Mouse (Mus musculus): ENCODE results near the gene 1110017D15Rik.

1110017D15Rik gene

DNA sequence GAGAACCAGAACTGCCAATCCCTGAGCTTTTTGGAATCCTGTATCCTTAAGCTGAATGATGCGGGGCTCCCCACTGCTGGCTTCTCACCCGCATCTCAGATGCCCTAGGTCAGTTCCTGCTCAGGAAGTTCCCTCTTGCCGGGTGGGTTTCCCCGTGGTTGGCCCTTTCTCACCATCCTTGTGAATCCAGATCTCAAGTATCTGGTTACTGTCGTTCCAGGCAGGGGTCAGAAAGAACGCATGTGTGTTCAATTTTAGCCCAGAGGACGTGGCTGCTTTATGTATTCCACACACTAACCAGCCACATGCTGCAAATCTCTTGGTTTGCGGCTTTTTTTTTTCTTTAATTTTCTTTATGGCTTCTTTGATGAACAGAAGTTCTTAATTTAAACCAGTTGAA lies 3.4 kb downstream of the 1110017D15Rik start:
- in situ Hi-C loops (cut with MboI, MseI): loop anchor here in 1 of 2 experiments (5.0 kb wide), 1 partner anchor 54 kb away; the partner anchor contains the start of genes Dnaic1 and Fam219a

DNA sequence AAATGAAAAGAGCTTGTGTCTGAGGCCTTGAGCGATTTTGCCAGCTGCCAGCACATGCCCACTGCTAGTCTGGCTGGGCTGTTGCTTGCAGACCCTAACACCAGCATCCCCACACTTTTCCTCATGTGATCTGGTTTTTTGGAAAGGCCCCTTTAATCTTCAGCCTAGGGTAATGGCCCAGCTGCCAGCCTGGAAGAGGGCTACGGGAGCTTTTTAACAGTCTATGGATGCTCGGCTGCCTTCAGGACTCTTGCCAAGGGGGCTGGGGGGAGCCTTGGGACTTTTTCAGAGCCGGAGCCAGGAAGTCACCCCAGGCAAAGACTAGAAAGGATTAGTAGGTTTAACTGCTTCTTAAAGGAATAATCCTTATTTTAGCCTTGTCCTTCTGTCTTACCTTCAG lies 3.8 kb downstream of the 1110017D15Rik start:
- in situ Hi-C loops (cut with MboI, MseI): loop anchor here in 1 of 2 experiments (5.0 kb wide), 1 partner anchor 54 kb away; the partner anchor contains the start of genes Dnaic1 and Fam219a

DNA sequence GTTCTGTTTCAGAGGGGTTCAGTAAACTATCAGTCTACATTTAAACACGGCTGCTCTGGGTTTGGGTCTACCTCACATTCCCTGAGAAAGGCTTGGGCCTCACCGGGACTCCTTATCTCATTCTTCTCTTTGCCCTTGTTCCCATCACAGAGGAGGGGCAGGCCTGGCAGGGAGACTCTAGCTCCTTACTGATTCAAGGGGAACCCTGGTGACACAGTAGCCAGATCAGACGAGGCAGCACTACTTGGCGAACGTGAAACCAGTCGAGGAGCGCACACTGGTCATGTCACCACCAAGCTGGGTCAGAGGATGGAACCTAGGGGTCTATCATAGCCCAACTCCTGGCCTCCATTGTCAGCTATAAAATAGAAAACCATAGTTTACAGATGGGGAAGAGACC lies 9.1 kb downstream of the 1110017D15Rik start:
- in situ Hi-C loops (cut with MboI, MseI): no loop called here

DNA sequence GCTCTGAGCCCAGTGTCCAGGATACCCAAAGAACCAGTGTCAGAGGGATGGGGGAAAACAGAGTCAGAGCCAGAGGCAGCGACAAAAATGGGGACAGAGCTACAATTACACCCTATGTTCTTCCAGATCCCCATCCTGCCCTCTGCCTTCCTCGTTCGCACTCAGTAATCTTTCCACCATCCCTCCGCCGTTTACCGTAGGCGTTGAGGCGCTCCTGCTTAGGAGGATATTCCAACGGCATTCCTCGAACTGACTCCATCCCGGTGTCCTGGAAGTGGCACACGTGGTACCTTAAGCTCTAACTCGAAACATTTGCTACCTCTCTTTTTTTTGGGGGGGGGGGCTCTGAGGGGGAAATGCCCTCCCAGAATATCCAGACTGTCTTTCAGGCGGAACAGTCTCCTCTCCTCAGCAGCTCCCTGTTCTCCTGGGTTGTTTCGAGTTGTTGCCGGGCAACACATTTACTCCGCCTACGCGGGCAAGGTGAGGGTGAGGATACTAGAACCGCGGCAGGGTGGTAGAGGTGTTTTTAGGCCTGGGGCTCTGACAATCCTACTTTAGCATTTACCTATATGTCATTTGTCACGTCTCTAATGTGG lies 9.7 kb downstream of the 1110017D15Rik start:
- in situ Hi-C loops (cut with MboI, MseI): no loop called here

DNA sequence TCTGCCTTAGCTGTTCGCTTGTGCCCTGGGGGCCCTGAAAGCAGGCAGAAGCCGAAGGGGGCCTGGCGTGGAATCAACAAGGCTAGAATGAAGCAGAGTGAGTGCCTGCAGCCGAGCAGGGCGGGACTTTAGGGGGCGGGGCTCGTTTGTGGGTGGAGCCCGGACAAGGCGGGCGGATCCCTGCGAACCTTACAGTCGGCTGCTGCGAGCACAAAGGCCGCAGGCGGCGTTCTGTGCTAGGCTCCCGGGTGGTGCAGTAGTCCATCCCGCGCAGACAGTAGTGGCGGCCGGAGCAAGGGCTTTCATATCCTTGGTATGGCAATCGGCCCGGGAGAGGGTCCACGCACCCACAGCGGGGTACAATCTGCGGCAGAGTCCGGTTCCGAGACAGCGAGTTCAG lies 10.2 kb downstream of the 1110017D15Rik start:
- in situ Hi-C loops (cut with MboI, MseI): no loop called here

DNA sequence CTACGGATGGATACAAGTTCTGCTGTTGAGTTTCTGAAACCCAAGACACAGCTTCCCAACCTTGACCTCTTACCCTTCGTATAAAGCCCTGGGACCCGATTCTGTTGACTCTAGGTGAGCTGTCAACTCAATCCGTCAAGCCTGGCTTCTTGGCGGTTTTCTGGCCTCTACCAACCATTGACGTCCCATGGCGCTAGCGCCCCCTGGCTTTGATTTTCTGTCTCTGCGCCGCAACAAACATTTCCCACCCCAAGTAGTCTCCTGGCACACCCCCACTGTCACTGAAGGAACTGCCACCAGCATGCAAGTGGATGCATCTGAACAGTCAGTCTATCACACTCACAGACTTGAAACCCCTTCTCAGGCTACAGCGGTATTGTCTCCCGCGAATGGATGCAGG lies 11.0 kb downstream of the 1110017D15Rik start:
- in situ Hi-C loops (cut with MboI, MseI): no loop called here

DNA sequence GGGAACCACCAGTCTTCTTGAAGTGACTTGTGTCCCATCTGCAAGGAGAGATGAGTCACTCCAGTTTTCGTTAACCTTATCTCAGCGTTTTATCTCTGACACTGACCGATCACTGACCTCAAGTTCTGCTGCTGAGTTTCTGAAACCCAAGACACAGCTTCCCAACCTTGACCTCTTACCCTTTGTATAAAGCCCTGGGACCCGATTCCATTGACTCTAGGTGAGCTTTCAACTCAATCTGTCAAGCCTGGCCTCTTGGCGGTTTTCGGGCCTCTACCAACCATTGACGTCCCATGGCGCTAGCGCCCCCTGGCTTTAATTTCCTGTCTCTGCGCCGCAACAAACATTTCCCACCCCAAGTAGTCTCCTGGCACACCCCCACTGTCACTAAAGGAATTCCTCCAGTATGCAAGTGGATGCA lies 12.0 kb downstream of the 1110017D15Rik start:
- in situ Hi-C loops (cut with MboI, MseI): no loop called here

DNA sequence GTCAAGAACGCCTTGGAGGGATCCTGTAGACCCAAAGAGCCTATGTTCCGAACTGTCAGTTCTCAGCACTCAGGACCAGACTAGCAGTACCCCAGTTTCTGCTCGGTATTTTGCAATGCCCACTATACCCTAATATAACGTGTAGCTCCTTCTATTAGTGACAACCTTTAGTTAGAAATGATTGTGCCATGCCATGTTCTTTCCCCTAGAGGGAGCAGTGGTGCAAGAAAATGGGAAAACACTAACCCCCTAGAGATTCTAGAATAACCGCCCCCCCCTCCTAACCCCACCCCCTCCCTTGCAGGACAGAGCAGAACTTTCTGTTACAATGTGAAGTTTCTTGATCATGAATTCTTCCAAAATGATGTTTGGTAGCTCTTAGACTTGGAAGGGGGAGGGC lies 12.8 kb downstream of the 1110017D15Rik start:
- in situ Hi-C loops (cut with MboI, MseI): no loop called here

DNA sequence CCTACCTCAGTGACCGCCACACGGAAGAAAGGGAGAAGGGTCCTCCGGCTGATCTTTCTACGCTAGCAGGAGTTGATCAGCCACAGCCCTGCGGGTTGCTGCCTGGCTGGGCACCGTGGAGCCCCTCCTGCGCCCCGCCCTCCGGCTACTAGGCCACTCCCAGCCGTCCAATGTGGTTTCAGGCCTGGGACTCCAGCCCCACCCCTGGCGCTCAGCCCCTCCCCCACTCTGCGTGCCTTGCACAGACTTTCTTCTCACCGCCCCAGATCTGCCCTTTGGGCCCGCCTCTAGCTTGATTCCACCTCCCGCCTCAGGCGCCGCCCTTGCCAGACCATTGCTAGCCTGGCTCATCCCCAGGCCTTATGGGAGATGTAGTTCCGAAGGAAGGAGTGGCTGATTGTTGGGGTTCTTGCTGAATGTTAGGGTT lies 14.1 kb downstream of the 1110017D15Rik start, which contains the start of gene AI464131:
AI464131 (minus strand) TSS at position 91 of the 427 bp plus-strand sequence.
- in situ Hi-C loops (cut with MboI, MseI): no loop called here

DNA sequence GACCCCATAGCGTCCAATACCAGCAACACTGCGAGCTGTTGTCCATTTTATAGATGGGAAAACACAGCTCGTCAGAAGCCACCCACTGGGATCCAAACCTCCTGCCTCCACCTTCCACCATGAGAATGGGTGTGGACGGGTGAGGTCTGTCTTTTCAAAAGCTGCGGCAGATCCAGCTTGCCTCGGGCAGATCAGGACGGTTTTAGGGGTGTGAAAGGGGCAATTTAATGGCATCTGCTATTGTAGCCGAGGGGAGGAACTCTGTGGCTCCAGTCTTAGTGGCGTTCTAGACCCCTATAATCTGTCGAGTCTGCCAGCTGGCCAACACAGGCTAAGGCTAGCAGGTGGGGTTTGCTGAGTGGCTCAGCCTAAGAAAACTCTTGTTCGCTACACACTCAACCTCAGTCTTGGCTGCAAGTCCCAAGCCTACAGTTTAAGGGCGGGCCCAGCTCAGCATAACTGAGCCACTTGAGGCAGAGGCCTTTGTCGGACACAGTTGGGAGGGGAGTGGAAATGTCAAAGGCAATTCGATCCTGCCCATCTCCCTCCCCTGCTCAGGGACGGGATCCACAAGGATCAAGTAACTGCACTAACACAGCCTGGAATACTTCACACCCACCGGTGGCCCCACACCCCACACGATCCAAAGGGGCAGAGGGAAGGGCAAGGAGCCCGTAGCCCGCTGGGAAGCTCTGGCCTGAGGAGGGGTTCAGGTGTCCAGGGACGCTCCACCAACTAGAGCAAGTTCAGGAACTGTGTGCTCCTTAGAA lies 14.8 kb downstream of the 1110017D15Rik start:
- in situ Hi-C loops (cut with MboI, MseI): no loop called here

DNA sequence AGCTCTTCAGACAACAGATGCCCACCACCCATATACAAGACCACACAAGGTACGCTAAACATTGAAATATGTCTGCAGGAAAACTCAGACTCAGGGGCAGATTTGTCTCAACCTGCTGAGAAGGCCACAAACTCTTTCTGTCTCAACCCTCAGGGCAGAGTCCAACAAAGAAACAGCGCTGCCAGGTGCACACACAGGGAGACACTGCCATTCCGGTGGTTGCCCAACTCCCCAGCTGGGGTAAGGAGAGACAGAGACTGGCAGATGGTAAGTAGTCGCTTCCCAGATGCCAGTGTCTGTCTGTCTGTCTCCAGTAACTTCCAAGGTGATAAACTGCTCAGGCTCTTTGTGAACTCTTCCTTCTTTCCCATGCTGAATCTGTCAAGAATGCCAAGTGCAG lies 16.3 kb downstream of the 1110017D15Rik start:
- in situ Hi-C loops (cut with MboI, MseI): no loop called here

DNA sequence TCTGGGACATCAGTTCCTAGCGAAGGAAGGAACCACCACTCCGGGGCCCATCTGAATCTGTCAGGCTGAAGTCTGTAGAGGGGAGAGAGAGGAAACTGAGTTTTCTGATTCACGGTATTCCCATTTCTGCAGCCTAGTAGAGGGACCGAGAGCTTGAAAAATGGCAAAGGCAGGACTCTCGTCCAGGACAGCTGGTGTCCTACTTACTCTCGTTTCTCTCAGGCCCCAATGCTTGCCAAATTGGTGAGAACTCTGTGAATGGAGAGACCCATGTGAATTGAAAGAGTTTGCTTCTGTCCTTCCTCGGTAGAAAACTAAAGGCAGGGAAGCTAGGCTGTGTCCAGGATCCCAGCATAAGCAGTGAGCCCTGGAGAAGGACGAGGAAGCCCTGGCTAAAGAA lies 17.5 kb downstream of the 1110017D15Rik start:
- in situ Hi-C loops (cut with MboI, MseI): no loop called here

DNA sequence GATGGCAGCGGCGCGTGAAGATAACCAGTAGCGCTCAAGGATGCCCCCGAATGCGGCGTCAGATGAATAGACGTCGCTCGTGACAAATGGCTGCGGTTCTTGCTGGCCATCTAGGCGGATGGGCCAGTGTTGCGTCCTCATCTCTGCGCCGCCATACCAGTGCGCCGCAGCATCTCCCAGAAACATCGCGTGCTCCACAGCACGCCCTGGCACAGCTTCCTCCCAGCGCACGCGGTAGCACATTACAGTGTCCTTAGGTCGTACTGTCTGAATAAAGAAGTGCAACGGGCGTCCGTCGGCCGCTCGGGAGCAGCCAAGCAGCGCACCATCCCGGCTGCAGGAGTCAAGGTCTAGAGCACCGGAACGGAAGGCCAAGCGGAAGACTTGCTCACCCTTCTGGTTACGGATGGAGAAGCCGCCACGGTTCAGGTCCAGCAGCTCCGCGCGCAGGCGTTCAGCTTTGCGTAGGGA lies 18.2 kb downstream of the 1110017D15Rik start:
- in situ Hi-C loops (cut with MboI, MseI): no loop called here

DNA sequence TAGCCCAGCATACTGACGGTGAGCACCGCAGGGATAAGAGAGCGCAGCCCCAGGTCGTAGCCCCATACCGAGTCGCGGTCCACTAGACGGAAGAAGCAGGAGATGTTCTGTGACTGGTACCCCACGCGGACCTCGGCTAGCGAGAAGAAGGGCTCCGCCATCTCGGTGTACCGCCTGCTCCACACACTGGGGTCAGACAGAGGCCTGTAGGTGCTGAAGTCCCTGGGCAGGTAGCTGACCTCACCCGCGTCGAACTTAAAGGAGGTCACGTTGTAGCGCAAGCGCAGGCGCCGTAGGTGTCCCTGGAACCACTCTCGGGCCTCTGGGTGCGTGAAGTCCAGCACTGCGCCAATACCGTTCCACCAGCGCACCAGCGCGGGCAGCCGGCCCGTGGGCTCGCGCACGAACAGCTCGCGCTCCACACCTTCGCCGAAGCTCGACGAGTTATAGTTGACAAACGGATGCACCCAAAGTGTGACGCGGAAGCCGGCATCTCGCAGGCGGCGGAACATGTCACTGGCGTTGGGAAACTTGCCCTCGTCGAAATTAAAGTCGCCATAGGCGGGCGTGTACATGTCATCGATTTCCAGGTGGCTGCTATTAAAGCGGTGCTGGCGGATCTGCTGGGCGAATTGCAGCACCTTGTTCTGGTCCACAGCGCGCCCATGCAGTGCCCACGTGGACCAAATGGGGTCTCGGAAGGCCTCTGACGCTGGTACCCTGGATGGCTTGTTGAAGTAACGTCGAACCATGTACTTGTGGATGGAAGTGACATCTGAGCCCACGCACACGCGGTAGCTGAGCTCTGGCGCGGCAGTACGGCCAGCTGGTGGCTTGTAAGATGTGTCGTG lies 18.9 kb downstream of the 1110017D15Rik start:
- in situ Hi-C loops (cut with MboI, MseI): no loop called here

DNA sequence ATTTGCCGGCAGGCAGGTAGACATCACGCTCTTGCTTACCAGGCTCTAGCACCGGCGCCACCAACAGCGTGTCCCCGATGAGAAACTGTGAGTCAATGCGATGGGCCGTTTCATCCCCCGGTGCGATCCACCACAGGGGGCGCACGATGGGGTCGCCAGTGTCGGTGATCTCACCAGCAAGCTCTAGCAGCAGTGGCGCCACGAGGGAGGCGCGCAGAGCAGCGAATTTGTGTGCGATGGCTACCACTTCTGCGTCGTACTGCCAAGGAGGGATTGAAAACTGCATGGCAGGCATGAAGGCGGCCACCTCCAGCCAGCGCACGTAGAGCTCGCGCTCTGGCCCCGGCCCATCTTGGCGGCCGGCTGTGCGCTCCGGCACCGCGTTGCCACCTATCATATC lies 19.6 kb downstream of the 1110017D15Rik start:
- in situ Hi-C loops (cut with MboI, MseI): no loop called here

DNA sequence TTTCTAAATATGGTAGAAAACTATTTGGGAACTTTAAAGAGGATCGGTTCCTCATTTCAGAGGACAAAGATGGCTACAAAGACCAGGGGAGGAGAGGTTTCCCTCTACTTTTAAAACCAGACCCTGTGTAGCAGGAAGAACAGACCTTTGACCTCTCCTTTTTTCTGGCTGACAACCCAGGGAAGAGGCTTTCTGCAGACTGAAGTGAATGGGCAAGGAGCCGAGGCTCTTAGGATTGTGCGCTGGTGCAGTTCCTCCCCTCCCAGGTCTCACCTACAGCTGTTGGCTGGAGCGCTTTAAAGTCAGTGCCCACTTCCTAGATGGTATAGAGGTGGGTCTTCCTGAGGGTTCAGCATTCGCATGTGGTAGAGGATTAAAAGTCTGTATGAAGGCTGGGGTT lies 20.1 kb downstream of the 1110017D15Rik start:
- in situ Hi-C loops (cut with MboI, MseI): no loop called here

DNA sequence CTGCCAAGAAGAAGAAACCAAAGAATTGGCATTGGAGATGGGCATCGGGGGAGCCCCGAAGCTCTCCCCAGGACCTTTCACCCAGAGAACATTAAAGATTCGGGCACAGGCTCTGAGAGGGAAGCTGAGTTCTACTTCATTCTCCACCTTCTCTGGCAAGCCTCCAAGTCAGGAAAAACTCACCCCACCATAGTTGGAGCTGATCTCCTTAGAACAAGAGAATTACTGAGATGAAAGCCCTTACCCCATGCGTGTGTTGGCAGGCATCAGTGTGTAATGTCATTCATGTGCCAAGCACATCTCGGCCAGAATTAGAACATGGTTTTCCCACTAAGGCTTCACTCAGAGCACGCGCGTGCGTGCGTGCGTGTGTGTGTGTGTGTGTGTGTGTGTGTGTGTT lies 21.3 kb downstream of the 1110017D15Rik start:
- in situ Hi-C loops (cut with MboI, MseI): no loop called here

DNA sequence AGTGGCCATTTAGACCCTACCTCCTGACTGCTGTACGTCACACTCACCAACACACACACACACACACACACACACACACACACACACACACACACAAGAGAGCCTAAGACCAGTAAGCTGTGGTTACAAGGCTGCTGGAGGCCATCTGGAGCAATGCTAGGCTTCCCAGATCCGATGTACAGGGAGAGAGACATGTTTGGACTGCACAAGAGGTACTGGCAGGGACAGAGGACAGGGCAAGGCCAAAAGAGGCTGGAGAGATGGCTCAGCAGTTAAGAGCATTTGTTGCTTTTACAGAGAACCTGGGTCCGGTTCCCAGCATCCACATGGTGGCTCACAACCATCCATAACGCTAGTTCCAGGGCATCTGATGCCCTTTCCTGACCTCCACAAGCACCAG lies 22.1 kb downstream of the 1110017D15Rik start:
- in situ Hi-C loops (cut with MboI, MseI): no loop called here

DNA sequence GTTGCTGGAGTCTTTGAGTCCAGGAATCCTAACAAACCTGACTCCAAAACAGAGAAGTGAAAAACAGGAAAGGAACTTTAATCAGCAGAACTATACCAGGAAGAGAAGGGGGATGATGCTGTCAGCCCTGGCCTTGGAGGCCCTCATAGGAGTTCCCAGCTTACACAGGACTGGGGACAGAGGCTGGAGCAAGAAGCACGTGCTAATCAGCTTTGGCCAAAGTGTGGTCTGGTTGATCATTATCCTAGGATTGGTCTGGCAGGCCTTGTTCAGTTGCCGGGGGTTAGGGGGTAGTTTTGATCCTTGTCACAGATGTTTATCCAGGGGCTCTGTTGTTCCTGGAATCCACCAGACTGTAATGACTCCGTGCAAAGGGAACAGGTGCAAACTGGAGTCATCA lies 22.8 kb downstream of the 1110017D15Rik start:
- in situ Hi-C loops (cut with MboI, MseI): no loop called here

DNA sequence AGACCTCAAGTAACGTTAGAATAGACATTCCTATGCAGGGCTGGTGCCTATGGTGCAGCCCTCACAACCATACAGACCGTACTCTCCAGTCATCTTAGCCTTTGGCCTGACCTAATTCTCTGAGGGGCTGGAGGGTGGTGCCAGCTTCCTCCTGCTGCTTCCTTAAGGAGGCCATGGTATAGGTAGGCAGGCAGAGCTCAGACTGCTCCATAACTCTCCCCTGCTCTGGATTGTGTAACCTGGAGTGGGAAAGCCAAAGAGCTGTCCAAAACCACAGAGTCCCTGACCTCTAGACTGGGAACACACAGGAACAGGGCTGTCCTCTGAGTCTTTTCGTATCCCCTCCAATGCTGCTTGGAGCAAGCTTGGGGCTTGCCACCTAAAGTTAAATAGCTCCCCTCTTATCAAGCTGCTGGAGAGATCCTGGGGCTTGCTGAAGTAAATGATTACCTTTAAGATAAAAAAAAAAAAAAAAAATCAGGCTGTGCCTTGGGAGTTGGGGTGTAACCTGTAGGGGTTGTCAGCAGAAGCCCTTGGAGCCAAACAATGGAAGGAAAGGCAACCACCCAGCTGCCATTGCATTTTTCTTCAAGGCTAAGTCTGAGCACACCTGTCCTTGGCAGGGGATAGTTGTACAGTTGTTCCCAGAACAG lies 23.5 kb downstream of the 1110017D15Rik start:
- in situ Hi-C loops (cut with MboI, MseI): no loop called here

DNA sequence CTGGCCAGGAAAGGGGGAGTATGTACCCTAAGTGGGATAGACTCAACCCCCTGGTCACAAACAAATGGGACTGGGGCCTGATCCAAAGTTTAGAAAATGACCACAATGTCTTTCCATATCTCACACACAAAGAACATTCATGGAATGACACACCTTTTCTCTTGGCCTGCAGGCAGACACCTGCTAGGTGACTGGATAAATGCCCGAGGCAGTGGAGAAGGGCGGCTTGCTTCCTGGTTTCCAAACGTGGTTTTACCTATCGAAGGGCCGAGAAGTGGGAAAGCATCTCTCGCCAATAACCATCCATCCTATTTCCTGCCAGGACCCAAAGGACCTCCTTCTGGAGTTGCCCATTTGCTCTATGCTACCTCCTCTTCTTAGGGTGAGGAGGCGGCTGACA lies 24.2 kb downstream of the 1110017D15Rik start:
- in situ Hi-C loops (cut with MboI, MseI): no loop called here
